Mouse (Mus musculus): ENCODE measurements around the gene Gatad2a.

DNA sequence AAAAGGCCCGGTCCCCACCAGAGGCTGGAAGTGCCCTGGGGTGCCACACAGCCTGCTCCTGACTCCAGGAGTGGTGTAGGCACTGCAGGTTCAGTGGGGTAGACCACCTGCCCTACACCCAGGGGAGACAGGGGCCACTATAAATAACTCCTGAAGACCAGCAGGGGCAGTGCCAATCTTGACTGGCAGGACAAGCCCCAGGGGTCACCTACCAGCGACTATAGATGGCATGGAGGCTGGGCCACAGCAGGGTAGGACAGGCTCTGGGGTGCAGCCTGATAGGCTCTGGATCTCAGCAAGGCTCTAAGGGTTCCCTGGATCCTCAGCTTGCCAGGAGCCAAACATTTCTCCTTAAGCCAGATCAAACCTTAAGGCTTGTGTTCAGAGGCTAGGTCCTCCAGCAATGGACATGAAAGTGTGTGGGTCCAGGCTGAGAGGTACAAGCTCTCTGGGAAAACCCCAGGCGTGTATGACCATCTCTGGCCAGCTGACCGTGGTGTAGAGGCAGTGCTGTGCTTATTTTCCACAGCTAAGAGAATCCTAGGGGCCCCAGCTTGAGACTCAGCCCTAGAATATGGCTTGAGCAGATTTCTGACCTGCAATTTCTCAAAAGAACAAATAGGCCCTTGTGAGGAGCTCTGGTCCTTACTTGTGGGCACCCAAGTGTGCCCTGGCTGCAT, 100.3 kb downstream of the Gatad2a start:
- no peak for TF ChIP-seq CTCF (conservative IDR thresholded peaks at IDR 0.05; ENCODE audit: low read length)
- TF ChIP-seq POU5F1 (IDR thresholded peaks at IDR 0.05; ENCODE audit: borderline replicate concordance, low read length): no peak
- TF ChIP-seq NANOG (IDR thresholded peaks at IDR 0.05; ENCODE audit: borderline replicate concordance, low read length): no peak
